Mouse (Mus musculus): ENCODE measurements at regions not wholly inside any gene's neighbourhood (a gene's known extent, or its start where the extent isn't known, plus 50 kb on each side); places are given as distances from the start of the nearest gene placed in this dataset.
"Not testable (repeated sequence)": the region's sequence is repeated elsewhere in the genome, so short reads cannot be mapped to it uniquely, and the experiment has no call there.

DNA sequence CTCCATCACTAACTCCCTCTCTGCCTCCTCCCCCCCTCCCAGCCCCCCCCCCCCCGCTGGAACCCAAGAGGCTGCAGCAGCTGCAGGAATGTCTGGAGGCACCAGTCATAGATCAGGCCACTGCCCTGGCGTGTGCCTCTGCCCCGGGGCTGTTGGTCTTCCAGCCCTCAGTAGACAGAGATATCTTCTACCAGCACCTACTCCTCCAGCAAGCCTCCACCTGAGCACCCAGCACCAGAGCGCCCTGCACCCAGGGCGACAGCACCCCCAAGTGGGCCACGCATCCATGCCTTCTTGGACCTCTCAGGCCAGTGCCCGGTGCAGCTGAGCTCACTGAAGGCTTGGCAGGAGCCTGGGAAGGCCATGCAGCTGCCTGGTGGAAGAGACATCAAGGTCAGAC lies 936.5 kb downstream of the Diaph3 start:
- no peak for DNase-seq (ENCODE audit: low spot score in 2 of 2)

DNA sequence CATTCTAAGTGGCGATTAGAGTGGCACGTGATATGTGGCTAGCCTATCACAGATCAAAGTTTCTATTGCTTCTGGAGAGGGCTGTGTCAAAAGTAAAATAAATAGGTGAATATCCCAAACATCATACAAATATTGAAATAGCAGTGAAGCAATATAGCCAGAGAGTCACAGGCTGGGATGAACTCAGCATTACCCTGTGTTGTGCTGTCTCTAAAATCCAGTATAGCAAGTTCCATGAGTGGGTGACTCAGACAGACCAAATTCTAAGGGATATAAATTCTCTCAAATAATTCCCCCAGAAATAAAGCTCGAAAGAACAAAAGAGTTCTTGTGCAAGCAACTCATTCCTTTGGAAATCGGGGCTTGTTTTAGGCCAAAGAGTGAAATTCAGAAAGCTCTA lies 943.2 kb downstream of the Diaph3 start:
- no peak for DNase-seq (ENCODE audit: low spot score in 2 of 2)

DNA sequence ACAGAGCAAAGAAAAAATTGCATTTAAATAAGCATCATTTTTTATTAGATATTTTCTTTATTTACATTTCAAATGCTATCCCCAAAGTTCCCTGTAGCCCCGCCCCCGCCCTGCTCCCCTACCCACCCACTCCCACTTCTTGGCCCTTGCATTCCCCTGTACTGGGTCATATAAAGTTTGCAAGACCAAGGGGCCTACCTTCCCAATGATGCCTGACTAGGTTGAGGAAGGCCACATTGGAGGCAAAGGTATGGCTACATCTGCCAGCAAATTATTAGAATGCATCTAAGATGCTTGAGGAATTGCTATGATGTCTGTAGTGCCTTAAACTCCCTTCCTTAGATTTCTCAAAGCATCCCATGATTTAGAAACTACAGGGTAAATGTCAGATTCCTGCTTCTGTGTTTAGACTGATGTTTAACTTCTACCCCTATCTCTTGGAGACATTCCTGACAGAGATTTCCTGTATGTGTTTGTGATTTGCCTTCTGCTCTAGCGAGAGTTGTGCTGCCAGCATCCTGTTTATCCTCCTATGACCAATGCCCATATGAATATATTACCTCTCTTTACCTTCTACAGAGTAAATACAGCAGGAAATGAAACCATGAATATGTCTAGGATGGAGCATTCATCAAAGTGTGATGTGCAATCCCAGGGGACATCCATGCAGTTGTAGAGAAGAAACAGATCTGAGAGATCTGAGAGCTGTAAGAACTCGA lies 956.2 kb downstream of the Diaph3 start:
- DNase-seq (ENCODE audit: low spot score in 2 of 2) = no peak

DNA sequence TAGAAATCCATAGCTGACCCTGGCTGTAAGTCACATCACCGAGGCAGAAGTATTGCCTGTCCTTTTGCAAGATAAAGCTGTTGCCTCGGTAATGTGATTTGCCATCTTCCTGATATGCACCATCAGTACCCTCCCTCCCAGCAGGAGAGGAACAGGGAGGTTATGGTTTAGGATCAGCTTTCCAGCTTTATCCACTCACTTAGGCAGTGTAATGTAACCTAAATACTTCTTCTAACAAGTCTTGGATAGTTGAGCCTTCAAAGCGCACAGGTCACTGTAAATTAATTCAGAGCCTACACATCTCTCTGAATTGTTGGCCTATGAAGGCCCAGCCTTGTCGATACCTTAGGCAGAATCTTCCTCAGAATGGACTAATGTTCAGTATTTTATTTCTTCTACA lies 962.5 kb downstream of the Diaph3 start:
- no peak for DNase-seq (ENCODE audit: low spot score in 2 of 2)

DNA sequence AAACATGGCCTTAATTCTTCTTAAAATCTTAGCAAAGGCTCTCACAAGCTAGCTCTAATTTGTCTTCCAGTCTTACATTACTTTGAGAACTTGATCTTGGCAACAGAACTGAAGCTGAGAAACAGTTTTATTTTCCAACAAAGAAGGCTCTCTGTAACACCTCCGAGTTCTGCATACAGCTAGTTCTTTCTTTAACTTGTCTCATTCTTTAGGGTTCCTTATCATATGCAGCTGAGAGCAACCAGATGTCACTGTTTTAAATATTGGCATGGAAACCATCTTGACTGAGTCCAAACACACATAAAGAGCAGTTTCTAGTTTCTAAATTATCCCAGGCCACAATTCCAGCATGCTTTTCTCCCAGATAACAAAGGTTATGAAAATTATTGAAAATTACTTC lies 969.9 kb downstream of the Diaph3 start:
- DNase-seq (ENCODE audit: low spot score in 2 of 2) = no peak

DNA sequence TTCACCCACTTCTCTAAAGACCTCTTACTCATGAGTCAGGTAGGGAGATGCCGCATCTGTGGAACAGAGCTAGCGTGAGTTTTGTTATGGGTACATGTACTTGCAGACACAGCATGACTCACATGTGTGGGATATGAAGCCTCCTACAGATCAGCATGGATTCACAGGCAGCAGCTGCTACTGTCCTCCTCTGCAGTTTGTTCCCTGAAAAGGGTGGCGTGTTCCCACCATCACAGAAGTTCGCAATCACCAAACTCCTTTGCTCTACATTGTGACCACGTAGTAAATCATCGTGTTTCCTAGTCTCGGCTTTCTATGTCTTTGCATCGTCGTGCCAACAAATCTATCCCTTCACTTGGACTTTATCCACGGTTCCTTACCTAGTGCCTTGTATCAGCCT lies 981.9 kb downstream of the Diaph3 start:
- DNase-seq (ENCODE audit: low spot score in 2 of 2) = no peak

DNA sequence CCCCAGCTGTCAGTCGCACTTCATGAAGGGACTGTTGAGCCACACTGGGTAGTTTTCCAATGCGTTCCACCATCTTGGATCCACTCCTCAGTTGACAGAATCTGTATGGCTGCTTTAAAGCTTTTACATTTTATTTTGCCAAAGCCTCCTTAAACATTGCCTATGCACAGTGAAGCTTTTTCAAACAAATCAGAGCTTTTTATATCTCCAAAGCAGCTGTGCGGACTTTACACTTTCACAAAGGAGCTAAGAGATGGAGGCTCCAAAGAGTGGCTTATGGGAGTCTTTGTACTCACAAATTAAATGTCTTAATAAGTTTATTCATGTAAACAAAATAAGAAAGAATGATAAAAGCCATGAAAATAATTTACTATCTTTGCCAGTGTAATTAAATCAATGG lies 986.3 kb downstream of the Diaph3 start:
- DNase-seq (ENCODE audit: low spot score in 2 of 2) = no peak

DNA sequence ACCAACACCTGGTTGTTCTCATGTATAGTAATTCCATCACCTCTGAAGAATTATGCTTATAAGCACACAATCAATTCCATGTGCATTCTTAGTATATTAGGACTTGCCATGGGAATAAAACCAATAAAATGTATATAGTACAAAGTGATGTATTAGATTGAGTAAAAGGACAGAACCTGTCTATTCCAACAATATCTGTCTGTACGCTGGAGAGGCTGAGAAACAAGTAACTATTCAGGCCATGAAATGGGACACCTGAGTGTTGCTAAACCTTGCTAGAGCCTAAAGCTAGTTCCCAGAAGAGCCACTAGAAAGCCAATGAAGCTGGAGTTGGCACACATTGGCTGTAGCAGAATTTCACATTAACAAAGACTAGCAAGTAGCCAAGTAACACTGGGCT lies 989.8 kb downstream of the Diaph3 start:
- no peak for DNase-seq (ENCODE audit: low spot score in 2 of 2)

DNA sequence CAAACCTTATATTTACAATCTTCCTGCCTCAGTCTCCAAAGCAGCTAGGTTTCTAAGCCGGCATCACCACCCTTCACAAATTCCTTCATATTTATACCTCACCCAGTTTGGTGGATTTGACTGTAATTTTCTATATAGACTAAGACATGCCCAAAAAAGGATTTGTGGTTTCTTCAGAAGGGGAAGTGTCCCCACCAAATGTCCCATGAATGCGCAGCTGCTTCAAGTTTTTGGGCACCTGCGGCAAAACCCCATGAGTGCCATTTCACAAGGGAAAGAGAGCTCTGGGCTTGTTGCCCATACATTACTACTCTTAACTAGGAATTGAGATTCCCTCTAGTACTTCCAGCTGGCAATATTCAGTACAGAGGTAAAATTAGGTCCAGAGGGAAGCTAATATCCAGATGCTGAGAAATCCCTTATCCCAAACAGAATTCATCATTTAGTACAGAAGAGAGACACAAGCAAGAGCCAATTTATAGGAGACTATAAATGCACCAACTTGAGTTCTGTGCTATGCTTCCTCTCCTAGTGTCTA lies 990.6 kb downstream of the Diaph3 start:
- no peak for DNase-seq (ENCODE audit: low spot score in 2 of 2)

DNA sequence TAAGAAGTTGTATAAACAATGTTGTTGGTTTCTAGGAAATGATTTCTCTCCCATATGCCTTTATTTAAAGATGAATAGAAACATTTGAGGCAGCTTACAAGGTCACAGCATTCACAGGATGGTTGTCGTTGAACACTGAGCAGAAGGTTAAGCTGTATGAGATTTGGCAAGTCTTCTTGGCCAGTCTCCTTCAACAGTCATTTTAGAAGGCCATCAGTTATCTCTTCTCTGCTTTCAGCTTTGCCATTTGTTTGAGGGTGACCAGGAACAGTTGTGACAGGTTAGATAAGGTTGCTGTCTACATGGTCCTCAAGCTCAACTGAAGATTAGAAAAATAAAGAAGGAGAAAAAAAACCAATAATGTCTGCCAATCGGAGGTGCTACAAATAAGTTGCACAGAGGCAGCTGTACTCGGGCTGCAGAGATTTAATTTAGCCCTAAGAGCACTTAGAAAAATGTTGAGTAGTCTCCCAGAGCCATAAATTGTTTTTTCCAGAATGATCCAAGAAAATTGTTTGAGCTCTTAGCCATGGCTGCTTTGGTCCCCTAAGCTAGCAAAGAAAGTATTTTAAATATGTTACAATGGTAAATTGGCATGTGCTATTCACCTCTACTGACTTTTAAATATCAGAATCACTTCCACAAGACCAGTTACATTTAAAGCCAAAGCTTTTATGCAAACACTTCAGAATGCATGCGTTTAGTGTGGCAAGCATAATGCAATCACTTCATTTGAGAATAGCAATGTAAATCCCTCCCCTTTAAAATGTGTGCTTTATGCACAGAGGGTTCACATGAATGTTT lies 1025.6 kb downstream of the Diaph3 start:
- no peak for DNase-seq (ENCODE audit: low spot score in 2 of 2)

DNA sequence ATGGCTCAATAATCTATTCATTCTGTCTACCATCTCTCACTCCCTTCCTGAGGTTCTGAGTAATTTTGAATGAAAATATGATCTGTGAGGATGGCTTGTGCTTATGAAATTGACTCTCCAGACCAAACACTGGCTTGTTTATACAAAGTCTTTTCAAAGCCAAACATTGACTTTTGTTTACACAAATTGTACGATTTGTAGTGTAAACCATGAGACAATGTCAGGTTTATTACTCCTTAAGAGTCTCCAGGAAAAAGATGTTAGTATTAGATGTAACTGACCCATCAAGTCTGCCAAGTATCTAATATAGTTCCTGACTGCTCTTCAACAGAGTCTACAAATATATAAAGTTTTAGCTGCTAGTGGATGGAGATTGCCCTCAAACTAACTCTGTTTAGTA lies 1039.5 kb downstream of the Diaph3 start:
- DNase-seq (ENCODE audit: low spot score in 2 of 2) = no peak

DNA sequence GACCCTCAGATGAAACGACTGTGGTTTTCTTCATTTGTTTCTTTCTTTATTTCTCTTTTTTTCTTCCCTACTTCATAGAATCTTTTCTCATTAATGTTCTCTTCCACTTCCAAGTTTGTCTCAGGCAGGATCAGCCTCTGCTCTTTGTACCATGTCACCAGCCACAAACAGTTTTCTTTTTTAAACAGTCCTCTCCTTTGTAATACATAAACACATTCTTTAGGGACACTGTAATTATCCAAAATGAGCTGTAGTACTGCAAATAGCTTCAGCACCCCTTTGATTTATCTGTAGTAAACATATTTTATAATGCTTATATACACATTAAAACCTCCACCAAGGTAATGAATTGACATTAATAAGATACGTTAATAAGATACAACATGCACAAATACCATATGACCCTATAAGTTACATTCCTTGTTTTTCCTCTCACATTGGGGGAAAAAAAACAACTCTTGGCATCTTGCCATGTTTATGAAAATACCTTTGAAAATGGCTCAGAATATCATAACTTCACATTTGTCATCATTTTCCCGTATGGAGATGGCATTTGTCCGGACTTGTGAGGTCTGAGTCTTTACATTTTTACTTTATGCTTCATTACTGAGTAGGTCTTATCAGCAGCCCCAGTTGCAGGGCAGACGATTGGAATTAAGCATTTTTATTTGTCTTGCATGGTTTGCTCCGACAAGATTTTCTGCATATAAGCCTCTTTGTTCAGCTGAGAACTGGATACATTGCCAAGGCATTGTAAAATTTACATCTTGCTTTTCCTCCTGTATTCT lies 1070.5 kb downstream of the Diaph3 start:
- DNase-seq (ENCODE audit: low spot score in 2 of 2) = no peak

DNA sequence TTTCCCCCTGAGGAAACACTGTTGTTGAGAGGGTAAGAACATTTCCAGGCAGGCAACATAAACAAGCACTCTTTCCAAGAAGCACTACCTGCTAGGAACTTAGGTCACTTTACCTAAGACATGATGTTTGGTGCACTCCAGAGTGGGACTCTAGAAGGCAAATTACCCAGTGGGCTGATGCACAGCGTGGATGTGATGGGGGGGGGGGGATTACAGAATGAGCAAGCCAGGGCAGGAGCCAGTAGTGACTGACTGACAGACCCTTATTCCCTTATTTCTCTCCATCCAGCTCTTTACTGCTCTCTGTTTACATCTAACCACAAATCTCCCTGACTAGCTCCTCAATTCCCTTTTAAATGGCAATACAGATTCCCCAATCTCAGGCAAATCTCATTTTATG lies 1071.7 kb downstream of the Diaph3 start:
- no peak for DNase-seq (ENCODE audit: low spot score in 2 of 2)

DNA sequence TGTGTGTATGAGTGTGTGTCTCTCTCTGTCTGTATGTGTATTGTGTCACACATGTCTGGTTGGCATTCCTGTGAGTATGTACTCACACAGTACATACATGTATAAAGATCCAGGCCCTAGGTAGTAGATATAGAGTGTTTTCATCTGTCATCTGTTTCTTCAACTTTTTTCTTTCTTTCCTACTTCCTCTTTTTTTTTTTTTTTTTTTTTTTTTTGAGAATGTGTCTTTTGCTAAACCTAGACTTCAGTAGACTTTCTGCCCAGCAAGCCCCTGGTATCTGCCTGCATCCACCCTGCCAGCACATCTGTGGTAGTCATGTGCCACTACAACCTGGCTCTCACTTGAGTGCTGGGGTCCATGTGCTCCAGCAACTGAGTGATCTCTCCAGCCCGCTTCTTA lies 1073.3 kb downstream of the Diaph3 start:
- no peak for DNase-seq (ENCODE audit: low spot score in 2 of 2)

DNA sequence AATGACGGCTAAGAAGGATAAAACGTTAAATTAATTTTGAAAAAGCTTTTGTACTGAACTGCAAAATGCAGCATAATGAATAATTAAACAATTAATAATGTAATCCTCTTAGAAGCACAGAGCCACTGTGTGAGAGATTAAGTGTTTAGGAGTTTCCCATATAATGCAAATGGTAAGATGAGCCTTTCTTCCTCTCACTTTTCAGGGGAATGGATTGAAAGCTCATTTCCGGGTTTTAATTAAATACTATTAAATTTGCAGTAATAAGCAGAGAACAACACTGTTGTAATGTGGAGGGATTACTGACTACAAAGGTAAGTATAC lies 1077.5 kb downstream of the Diaph3 start:
- DNase-seq (ENCODE audit: low spot score in 2 of 2) = no peak

DNA sequence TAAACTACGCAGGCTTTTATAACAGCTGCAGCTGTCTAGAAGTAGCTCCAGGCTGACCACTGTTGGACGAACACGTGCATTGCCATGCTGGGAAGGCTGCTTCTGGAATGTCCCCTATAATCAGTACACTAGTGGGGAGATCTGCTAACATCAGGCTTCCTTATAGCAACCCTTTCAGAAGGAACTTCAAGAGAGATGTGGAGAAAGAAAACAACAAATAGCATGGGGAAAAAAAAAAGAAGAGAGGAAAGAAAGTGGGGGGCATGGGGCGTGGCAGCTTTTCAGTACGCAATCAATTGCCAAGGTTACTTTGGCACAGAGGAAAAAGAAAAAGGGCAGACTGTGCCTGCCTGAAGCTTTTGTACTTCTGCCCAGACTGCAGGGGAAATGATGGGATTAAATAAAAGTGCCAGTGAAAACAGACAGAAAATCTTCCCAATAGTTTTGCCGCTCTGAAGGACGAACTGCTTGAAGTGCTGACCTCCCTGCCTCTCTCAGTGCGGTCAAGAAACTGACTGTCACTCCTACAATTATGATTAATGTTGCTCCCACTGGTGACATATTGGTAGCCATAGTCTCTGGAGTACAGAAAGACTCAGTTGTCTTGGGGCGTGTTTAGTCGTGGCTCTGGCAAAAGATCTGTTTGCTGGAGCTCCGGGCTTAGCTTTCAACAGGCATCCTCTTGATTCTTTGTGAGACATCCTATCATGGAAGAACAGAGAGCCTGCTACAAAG lies 1078.0 kb downstream of the Diaph3 start:
- DNase-seq (ENCODE audit: low spot score in 2 of 2) = no peak

DNA sequence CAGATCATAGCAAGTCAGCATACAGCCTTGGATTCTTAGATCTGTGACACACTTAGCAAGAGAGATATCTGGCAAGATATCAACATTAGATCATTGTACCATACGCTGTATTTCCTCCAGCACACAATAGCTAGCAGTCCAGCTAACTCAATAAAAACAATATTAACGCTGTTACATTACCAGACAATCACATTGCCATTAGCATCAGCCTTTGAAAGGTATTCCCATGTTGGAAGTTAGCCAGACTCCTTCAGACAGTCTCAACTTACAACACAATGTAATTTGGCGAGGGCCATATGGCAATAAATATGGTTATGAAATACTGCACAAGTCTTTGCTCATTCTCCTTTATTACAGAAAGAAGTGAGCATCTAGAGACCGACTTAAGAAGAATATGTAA lies 1084.0 kb downstream of the Diaph3 start:
- DNase-seq (ENCODE audit: low spot score in 2 of 2) = no peak

DNA sequence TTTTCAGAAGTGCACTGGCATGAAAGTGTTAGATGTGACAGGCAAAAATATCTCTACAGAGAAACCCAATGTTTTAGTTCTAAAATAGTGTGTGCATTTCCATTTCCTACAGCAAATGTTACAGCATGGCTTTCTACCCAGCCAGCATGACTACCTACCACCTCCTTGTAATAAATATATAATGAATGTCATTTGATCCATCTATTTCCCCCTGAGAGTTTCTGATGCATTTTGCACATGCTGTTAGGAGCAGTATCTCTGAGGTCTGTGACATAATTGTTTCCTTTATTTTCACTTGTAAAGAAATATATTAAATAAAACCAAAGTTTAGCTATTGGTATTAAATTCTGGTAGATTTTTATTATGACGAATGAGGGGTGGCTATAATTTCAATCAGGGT lies 1086.4 kb downstream of the Diaph3 start:
- no peak for DNase-seq (ENCODE audit: low spot score in 2 of 2)

DNA sequence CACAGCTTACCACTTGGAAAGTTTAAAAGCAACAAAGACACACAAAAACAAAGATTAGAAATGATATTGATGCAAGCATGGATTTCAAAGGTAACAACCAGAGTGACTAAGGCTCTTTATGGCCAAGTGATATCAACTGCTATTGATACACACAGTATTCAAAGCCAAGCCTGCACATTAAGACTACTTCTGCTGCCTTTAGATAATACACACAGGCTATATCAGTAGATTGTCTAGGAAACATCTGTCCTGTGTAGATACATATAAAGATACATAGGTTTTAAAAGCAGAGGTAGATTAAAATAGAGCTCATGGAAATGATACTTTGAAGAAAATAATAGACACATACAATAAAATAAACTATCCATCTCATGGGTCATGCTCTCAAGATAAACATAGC lies 1111.6 kb downstream of the Diaph3 start:
- DNase-seq (ENCODE audit: low spot score in 2 of 2) = no peak

DNA sequence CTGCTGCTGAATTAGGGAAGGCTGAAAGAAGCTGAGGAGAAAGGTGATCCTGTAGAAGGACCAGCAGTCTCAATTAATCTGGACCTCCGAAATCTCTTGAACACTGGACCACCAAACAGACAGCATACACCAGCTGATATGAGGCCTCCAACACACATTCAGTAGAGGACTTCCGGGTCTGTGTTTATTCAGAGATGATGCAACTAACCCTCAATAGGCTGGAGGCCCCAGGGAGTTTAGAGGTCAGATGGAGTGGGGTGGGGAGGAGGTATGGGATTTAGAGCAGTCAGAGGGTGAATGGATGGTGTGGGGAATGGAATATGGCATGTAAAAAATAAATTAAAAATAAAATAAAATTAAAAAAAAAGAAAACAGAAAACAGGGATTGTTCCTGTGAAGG lies 1123.4 kb downstream of the Diaph3 start:
- DNase-seq (ENCODE audit: low spot score in 2 of 2) = not testable (repeated sequence)
